Mouse (Mus musculus): ENCODE data around the gene Gabrb1.

GRCm38 (mm10) chr5:72122414-72123037, 464.6 kb downstream of the Gabrb1 start:
- TF ChIP-seq ZKSCAN1 (IDR thresholded peaks at IDR 0.05; ENCODE audit: low read depth, low read length) (no peak), NRF1 (IDR thresholded peaks at IDR 0.05; ENCODE audit: insufficient read depth, low read depth, low read length, poor library complexity, severe bottlenecking) (no peak), MYB (IDR thresholded peaks at IDR 0.05; ENCODE audit: low read depth, low read length) (no peak), POLR2A (IDR thresholded peaks at IDR 0.05; ENCODE audit: control insufficient read depth in 1 of 2, insufficient read depth in 1 of 2, low read depth in 1 of 2, low read length in 2 of 2, poor library complexity in 1 of 2) (no peak), ZNF384 (IDR thresholded peaks at IDR 0.05; ENCODE audit: low read depth, low read length) (no peak), MAFK (IDR thresholded peaks at IDR 0.05; ENCODE audit: borderline replicate concordance, low read depth, low read length) (no peak), E2F4 (IDR thresholded peaks at IDR 0.05; ENCODE audit: borderline replicate concordance, low read depth, low read length) (no peak), TAL1 (IDR thresholded peaks at IDR 0.05; ENCODE audit: low read length) (no peak), CTCF (IDR thresholded peaks at IDR 0.05 in 2 of 3, conservative IDR thresholded peaks at IDR 0.05 in 1 of 3; ENCODE audit: control insufficient read depth in 1 of 3, insufficient read depth in 1 of 3, low read depth in 2 of 3, low read length in 3 of 3, poor library complexity in 1 of 3, severe bottlenecking in 1 of 3) (no peak), EP300 (IDR thresholded peaks at IDR 0.05; ENCODE audit: low read depth in 1 of 2, low read length in 2 of 2) (no peak)

Data from MEL (cell line).